Mouse (Mus musculus) C2C12 (cell line): Measurements from ENCODE around the gene Xiap. TPM values are rescaled to one million over a fixed set of nuclear protein-coding genes. Genes with fewer than 3 reads are reported as not detected.

Experiments
- H3K27me3 ChIP-seq: one replicate; pipeline ENCODE4 v1.6.1; 2011; ENCODE audit not compliant: control insufficient read depth, insufficient read depth, insufficient read length
- H3K36me3 ChIP-seq: one replicate; pipeline ENCODE4 v1.6.1; 2011; ENCODE audit not compliant: control insufficient read depth, insufficient read depth
- H3K4me3 ChIP-seq: one replicate; pipeline ENCODE4 v1.5.1; 2011; ENCODE audit warnings: mild to moderate bottlenecking, control low read depth; ENCODE audit not compliant: poor library complexity, insufficient read depth, severe bottlenecking
- H3K79me2 ChIP-seq: one replicate; pipeline ENCODE4 v1.6.1; 2011; ENCODE audit not compliant: control insufficient read depth, insufficient read depth
- H3K79me3 ChIP-seq: one replicate; pipeline ENCODE4 v1.6.1; 2011; ENCODE audit warnings: low read depth, control low read depth
- H3ac ChIP-seq: one replicate; pipeline ENCODE3; 2011; ENCODE audit warnings: low read depth; ENCODE audit not compliant: control insufficient read depth, insufficient read length
- CEBPB ChIP-seq: IDR thresholded peaks from one replicate; pipeline ENCODE4 v1.6.1; 2011; ENCODE audit warnings: low read depth, mild to moderate bottlenecking, control low read depth, moderate library complexity
- CTCF ChIP-seq: IDR thresholded peaks from one replicate; pipeline ENCODE4 v1.5.1; 2011; ENCODE audit not compliant: control insufficient read depth, insufficient read depth, insufficient read length
- FOSL1 ChIP-seq: IDR thresholded peaks from one replicate; pipeline ENCODE4 v1.8.0; 2011; ENCODE audit warnings: mild to moderate bottlenecking, low read length; ENCODE audit not compliant: poor library complexity, insufficient read depth, severe bottlenecking
- MAX ChIP-seq: IDR thresholded peaks from one replicate; pipeline ENCODE4 v1.6.1; 2011; ENCODE audit warnings: mild to moderate bottlenecking, control low read depth
- MYOD1 ChIP-seq: IDR thresholded peaks from one replicate; pipeline ENCODE4 v1.6.1; 2011; ENCODE audit warnings: low read depth; ENCODE audit not compliant: control insufficient read depth, insufficient read length
- MYOG ChIP-seq: IDR thresholded peaks from one replicate; pipeline ENCODE4 v1.6.1; 2011; ENCODE audit not compliant: control insufficient read depth, insufficient read length; ENCODE audit errors: extremely low read depth
- USF1 ChIP-seq: IDR thresholded peaks from one replicate; pipeline ENCODE4 v1.6.1; 2011; ENCODE audit warnings: low read depth, mild to moderate bottlenecking, control low read depth, moderate library complexity
- polyA plus RNA-seq: library from polyadenylated mRNA; unstranded; fragments of >200 nt; fragmentation: generic; extraction: Trizol; gene quantifications from one replicate; pipeline ENCODE4 v1.2.1, GENCODE M21; 2012; ENCODE audit warnings: missing spikeins

Gene Xiap
- polyA plus RNA-seq, 1 experiment, result 4.6 TPM

DNA sequence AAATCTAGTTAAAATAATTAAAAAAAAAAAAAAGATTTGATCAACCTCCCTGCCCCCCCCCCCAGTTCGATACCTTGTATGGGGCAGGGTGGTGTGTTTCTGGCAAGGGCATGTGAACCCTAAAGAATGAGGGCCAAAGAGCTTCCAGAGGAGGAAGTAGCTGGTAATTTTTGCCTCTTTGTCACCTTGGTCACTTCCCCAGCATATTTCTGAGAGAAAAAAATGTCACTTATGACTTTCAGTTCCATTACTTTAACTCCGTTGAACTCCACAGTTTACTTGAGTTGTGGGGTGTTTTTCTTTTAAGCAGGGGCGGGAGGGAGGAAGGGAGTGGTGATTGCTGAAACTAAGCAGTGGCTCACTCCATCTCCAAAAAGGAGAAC is 9.4 kb downstream of the Xiap start:
- H3K79me2 ChIP-seq, result peaks cover 49% of the 10 kb centered on the region
- H3K4me3 ChIP-seq, result peak overlapping the region; percentile 32
- H3ac ChIP-seq, result peak overlapping the region; percentile 48
- TF ChIP-seq CEBPB (no peak), USF1 (no peak), MYOG (no peak), MAX (no peak), FOSL1 (no peak), CTCF (no peak), MYOD1 (no peak)
- H3K79me3 ChIP-seq, result peaks cover 42% of the 10 kb centered on the region
- H3K27me3 ChIP-seq, result no peaks in the 10 kb centered on the region
- no peaks in the 10 kb centered on the region for H3K36me3 ChIP-seq

DNA sequence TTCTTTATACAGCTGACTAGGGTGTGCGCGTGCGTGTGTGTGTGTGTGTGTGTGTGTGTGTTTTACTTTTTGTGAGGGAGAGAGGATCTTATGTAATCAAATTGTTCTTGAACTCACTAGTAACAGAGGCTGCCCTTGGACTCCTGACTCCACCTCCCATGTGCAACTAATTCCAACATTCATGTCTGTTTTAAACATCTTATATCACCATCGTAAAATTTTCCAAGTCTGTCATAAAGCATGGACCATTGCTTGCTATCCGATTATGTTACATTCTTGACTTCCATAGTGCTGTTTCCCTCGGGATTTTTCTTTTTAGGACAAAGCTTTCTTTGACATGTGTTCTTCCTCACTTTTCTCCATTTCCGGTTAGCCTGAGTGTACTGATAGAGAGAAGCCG is 28.3 kb downstream of the Xiap start:
- no peak overlapping the region for H3ac ChIP-seq
- peaks cover 77% of the 10 kb centered on the region for H3K79me2 ChIP-seq
- H3K4me3 ChIP-seq, result no peak overlapping the region
- H3K36me3 ChIP-seq, result no peaks in the 10 kb centered on the region
- H3K27me3 ChIP-seq, result no peaks in the 10 kb centered on the region
- H3K79me3 ChIP-seq, result peaks cover 33% of the 10 kb centered on the region
- TF ChIP-seq MYOG (no peak), USF1 (no peak), CTCF (no peak), CEBPB (no peak), MYOD1 (no peak), MAX (no peak), FOSL1 (no peak)

DNA sequence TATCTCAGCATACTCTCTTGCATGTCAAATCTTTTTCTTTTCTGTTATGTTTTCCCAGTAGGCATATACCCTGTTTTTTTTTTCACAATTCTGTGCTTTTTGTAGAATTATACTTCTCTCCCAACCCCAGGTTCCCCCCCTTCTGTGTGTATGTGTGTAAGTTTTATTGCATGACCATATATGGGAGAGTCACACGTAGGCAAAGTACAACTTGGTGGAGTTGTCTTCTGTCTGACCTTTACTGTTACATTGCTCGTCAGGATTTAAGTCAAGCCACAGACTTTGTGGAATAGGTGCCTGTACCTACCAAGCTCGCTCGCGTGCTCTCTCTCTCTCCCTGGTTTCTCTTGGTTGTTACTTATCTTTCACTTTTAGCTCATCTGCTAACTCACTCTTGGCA is 28.7 kb downstream of the Xiap start:
- Histone ChIP-seq H3K4me3 (no peak overlapping the region), H3K36me3 (no peaks in the 10 kb centered on the region), H3K27me3 (no peaks in the 10 kb centered on the region), H3K79me2 (peaks cover 77% of the 10 kb centered on the region), H3ac (no peak overlapping the region), H3K79me3 (peaks cover 29% of the 10 kb centered on the region)
- no peak for TF ChIP-seq CTCF
- TF ChIP-seq FOSL1, result no peak

DNA sequence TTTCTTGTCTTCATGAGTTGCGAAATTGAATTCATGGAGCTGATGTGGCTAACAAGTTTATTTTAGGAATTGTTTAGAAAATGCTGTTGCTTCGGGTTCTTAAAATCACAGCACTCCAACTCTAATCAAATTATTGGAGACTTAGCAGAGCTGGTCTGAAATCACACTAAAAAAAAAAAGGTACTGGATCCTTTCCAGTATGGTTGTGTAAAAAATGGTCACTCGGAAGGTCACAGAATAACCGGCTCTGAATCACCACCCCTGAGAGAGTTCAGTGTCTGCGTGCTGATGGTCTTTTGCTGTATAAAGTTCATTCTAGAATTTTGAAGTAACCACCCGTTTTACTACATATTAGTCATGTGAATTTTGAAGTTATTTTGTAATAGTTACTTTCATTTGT is 47.7 kb downstream of the Xiap start:
- Histone ChIP-seq H3K36me3 (peaks cover 47% of the 10 kb centered on the region), H3ac (no peak overlapping the region), H3K4me3 (no peak overlapping the region), H3K27me3 (no peaks in the 10 kb centered on the region), H3K79me3 (no peaks in the 10 kb centered on the region), H3K79me2 (no peaks in the 10 kb centered on the region)
- no peak for TF ChIP-seq MYOD1
- no peak for TF ChIP-seq FOSL1
- no peak for TF ChIP-seq USF1
- no peak for TF ChIP-seq CTCF
- TF ChIP-seq MAX, result no peak
- no peak for TF ChIP-seq MYOG
- no peak for TF ChIP-seq CEBPB

DNA sequence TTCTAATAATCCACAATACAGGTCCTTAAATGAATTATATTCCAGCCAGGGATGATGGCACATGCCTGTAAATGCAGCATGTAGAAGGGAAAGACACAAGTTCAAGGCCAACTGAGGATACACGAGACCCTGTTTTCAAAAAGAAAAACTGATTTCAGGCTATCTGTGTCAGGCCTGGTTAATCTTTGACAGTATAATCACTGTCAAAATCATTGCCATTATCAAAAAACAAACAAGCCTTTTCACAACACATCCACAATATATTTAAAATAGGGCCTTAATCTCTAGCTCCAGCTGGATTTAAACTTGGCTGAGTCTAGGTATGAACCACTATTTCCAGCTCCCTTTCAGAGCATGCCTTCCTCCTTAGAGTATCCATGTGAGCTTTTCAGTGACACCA is 51.1 kb downstream of the Xiap start:
- H3K4me3 ChIP-seq, result no peak overlapping the region
- H3K79me3 ChIP-seq, result no peaks in the 10 kb centered on the region
- no peaks in the 10 kb centered on the region for H3K27me3 ChIP-seq
- H3ac ChIP-seq, result no peak overlapping the region
- TF ChIP-seq FOSL1, result no peak
- no peak for TF ChIP-seq CEBPB
- TF ChIP-seq CTCF, result no peak
- TF ChIP-seq USF1, result no peak
- no peak for TF ChIP-seq MYOD1
- no peak for TF ChIP-seq MYOG
- TF ChIP-seq MAX, result no peak
- H3K36me3 ChIP-seq, result peaks cover 29% of the 10 kb centered on the region
- no peaks in the 10 kb centered on the region for H3K79me2 ChIP-seq

DNA sequence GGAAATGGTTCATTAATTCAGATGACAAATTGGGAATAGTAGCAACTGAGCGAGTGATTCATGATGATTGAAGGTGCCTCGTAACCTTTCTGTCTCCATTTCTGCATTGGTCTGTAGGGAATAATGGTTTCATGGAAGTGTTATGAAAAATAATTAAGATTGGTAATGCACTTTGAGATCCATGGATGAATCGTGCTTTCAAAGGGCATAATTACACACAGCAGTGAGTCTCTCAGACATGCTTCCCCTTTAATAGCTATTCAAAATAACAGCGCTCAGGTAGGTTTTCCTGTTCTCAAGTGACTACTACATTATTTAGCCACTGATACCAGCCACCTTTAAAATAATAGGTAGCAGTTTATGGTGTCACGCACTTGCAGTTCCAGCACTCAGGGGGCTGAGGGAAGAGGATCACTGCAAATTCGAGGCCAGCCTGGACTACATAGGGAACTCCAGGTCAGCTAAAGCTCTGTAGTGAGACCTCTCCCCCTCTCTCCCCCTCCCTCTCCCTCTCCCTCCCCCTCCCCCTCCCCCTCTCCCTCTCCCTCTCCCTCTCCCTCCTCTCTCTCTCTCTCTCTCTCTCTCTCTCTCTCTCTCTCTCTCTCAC is 60.1 kb downstream of the Xiap start:
- Histone ChIP-seq H3K79me3 (no peaks in the 10 kb centered on the region), H3K36me3 (no peaks in the 10 kb centered on the region), H3K4me3 (no peak overlapping the region), H3K27me3 (no peaks in the 10 kb centered on the region), H3ac (no peak overlapping the region), H3K79me2 (no peaks in the 10 kb centered on the region)
- no peak for TF ChIP-seq MYOG
- TF ChIP-seq MAX, result no peak
- no peak for TF ChIP-seq FOSL1
- TF ChIP-seq MYOD1, result no peak
- no peak for TF ChIP-seq CEBPB
- TF ChIP-seq CTCF, result no peak
- no peak for TF ChIP-seq USF1
